Mouse (Mus musculus): Measurements from ENCODE around the gene Camsap2. TPM values are rescaled to one million over a fixed set of nuclear protein-coding genes. Genes with fewer than 3 reads are reported as not detected.

Camsap2 gene
- total and polyA plus RNA-seq, 3 experiments: 7.6 to 38.3 (median 10.7) TPM

GRCm38 (mm10) chr1:136350699-136351200 lies 4.8 kb upstream of the Camsap2 start:
- H3K79me2 ChIP-seq (ENCODE audit: control insufficient read depth, insufficient read depth, low read length, poor library complexity): peaks cover under 1% of the 10 kb centered on the region; the same call in 1 of the 2 replicates
- H3K4me3 ChIP-seq (ENCODE audit: control insufficient read depth in 1 of 2, insufficient read depth in 1 of 2, low read depth in 2 of 2, low read length in 2 of 2): no peak overlapping the region
- H3K27me3 ChIP-seq (ENCODE audit: control insufficient read depth in 1 of 2, insufficient read depth in 2 of 2, low read length in 2 of 2): peaks cover 0 to 3% of the 10 kb centered on the region in 2 experiments; a peak in 3 of 4 replicates
- H3K9me3 ChIP-seq (replicated peaks; ENCODE audit: insufficient read depth, low read length): no peaks in the 10 kb centered on the region
- H3K4me1 ChIP-seq (ENCODE audit: control insufficient read depth in 1 of 2, insufficient read depth in 2 of 2, low read length in 2 of 2): peaks cover 2 to 4% of the 10 kb centered on the region in 2 experiments; a peak in 2 of 4 replicates
- DNase-seq (ENCODE audit: low read depth, low spot score): no peak
- no peak overlapping the region for H3K27ac ChIP-seq (ENCODE audit: control insufficient read depth, low read depth, low read length)
- TF ChIP-seq MAX (IDR thresholded peaks at IDR 0.05; ENCODE audit: low read length) (no peak), TBP (IDR thresholded peaks at IDR 0.05; ENCODE audit: low read depth, low read length) (no peak), GATA1 (IDR thresholded peaks at IDR 0.05; ENCODE audit: low read depth, low read length) (no peak), UBTF (IDR thresholded peaks at IDR 0.05; ENCODE audit: borderline replicate concordance, insufficient read depth, low read depth, low read length) (no peak)
- H3K36me3 ChIP-seq (ENCODE audit: control insufficient read depth in 1 of 2, insufficient read depth in 2 of 2, low read length in 2 of 2): peaks cover 0 to 7% of the 10 kb centered on the region in 2 experiments; a peak in 2 of 4 replicates
- no peak overlapping the region for H3K9ac ChIP-seq (ENCODE audit: control insufficient read depth, low read depth, low read length, poor library complexity, severe bottlenecking)

- DNase-seq (ENCODE audit: low read depth, low spot score): no peak
- no peaks in the 10 kb centered on the region for H3K9me3 ChIP-seq (replicated peaks; ENCODE audit: insufficient read depth, low read length)
- peaks cover 2 to 4% of the 10 kb centered on the region in 2 experiments; a peak in 2 of 4 replicates for H3K4me1 ChIP-seq (ENCODE audit: control insufficient read depth in 1 of 2, insufficient read depth in 2 of 2, low read length in 2 of 2)
- H3K4me3 ChIP-seq (ENCODE audit: control insufficient read depth in 1 of 2, insufficient read depth in 1 of 2, low read depth in 2 of 2, low read length in 2 of 2): no peak overlapping the region
- H3K79me2 ChIP-seq (ENCODE audit: control insufficient read depth, insufficient read depth, low read length, poor library complexity): peaks cover 10% of the 10 kb centered on the region
- H3K27ac ChIP-seq (ENCODE audit: control insufficient read depth, low read depth, low read length): no peak overlapping the region
- no peaks in the 10 kb centered on the region; a peak in 1 of 4 replicates for H3K27me3 ChIP-seq (ENCODE audit: control insufficient read depth in 1 of 2, insufficient read depth in 2 of 2, low read length in 2 of 2)
- H3K9ac ChIP-seq (ENCODE audit: control insufficient read depth, low read depth, low read length, poor library complexity, severe bottlenecking): no peak overlapping the region
- peaks cover 0 to 11% of the 10 kb centered on the region in 2 experiments; a peak in 2 of 4 replicates for H3K36me3 ChIP-seq (ENCODE audit: control insufficient read depth in 1 of 2, insufficient read depth in 2 of 2, low read length in 2 of 2)
- no peak for TF ChIP-seq GATA1 (IDR thresholded peaks at IDR 0.05; ENCODE audit: low read depth, low read length)
- no peak for TF ChIP-seq ZNF384 (IDR thresholded peaks at IDR 0.05; ENCODE audit: low read depth, low read length)
- no peak for TF ChIP-seq ELF1 (IDR thresholded peaks at IDR 0.05; ENCODE audit: low read depth, low read length)
- TF ChIP-seq NRF1 (IDR thresholded peaks at IDR 0.05; ENCODE audit: insufficient read depth, low read depth, low read length, poor library complexity, severe bottlenecking): no peak
- TF ChIP-seq MEF2A (IDR thresholded peaks at IDR 0.05; ENCODE audit: extremely low read depth, insufficient replicate concordance, low read depth, low read length, poor library complexity, severe bottlenecking): no peak
- TF ChIP-seq JUND (IDR thresholded peaks at IDR 0.05; ENCODE audit: low read depth, low read length): no peak
- no peak for TF ChIP-seq TBP (IDR thresholded peaks at IDR 0.05; ENCODE audit: low read depth, low read length)
- TF ChIP-seq MYC (IDR thresholded peaks at IDR 0.05; ENCODE audit: low read depth, low read length): no peak
- TF ChIP-seq ZMIZ1 (IDR thresholded peaks at IDR 0.05; ENCODE audit: low read depth, low read length): no peak
- TF ChIP-seq MAFK (IDR thresholded peaks at IDR 0.05; ENCODE audit: borderline replicate concordance, low read depth, low read length): no peak
- TF ChIP-seq ZC3H11A (IDR thresholded peaks at IDR 0.05; ENCODE audit: low read depth, low read length): no peak
- TF ChIP-seq ZKSCAN1 (IDR thresholded peaks at IDR 0.05; ENCODE audit: low read depth, low read length): no peak
- no peak for TF ChIP-seq USF2 (IDR thresholded peaks at IDR 0.05; ENCODE audit: borderline replicate concordance in 1 of 2, insufficient read depth in 1 of 2, low read depth in 1 of 2, low read length in 2 of 2)
- no peak for TF ChIP-seq KAT2A (conservative IDR thresholded peaks at IDR 0.05; ENCODE audit: low read depth, low read length)
- TF ChIP-seq MAX (IDR thresholded peaks at IDR 0.05; ENCODE audit: low read length): no peak
- TF ChIP-seq CTCF (IDR thresholded peaks at IDR 0.05 in 2 of 3, conservative IDR thresholded peaks at IDR 0.05 in 1 of 3; ENCODE audit: control insufficient read depth in 1 of 3, insufficient read depth in 1 of 3, low read depth in 2 of 3, low read length in 3 of 3, poor library complexity in 1 of 3, severe bottlenecking in 1 of 3): no peak
- TF ChIP-seq ETS1 (IDR thresholded peaks at IDR 0.05; ENCODE audit: low read depth, low read length): no peak
- no peak for TF ChIP-seq CHD1 (IDR thresholded peaks at IDR 0.05; ENCODE audit: low read depth, low read length)
- no peak for TF ChIP-seq POLR2A (IDR thresholded peaks at IDR 0.05; ENCODE audit: control insufficient read depth in 1 of 2, insufficient read depth in 1 of 2, low read depth in 1 of 2, low read length in 2 of 2, poor library complexity in 1 of 2)
Measured at GRCm38 (mm10) chr1:136348137-136348536, 2.2 kb upstream of the Camsap2 start.

Measured in MEL (cell line).